Mouse (Mus musculus): ENCODE measurements at regions not wholly inside any gene's neighbourhood (a gene's known extent, or its start where the extent isn't known, plus 50 kb on each side); places are given as distances from the start of the nearest gene placed in this dataset.

- TF ChIP-seq CTCF (conservative IDR thresholded peaks at IDR 0.05; ENCODE audit: low read length) (no peak), POU5F1 (IDR thresholded peaks at IDR 0.05; ENCODE audit: borderline replicate concordance, low read length) (no peak), NANOG (IDR thresholded peaks at IDR 0.05; ENCODE audit: borderline replicate concordance, low read length) (no peak)
- no peaks in the 10 kb centered on the region for H3K36me3 ChIP-seq (ENCODE audit: insufficient read depth, low read length)
- H3K9me3 ChIP-seq (ENCODE audit: low read length): no peaks in the 10 kb centered on the region
- H3K4me1 ChIP-seq (replicated peaks; ENCODE audit: low read depth, low read length): no peaks in the 10 kb centered on the region
- H3K27me3 ChIP-seq (ENCODE audit: insufficient read depth, low read length): no peaks in the 10 kb centered on the region
- no peak overlapping the region for H3K4me3 ChIP-seq (replicated peaks; ENCODE audit: low read length)
Observed at GRCm38 (mm10) chr1:105112762-105113525, 243.6 kb downstream of the Rnf152 start.

- H3K27me3 ChIP-seq (ENCODE audit: insufficient read depth, low read length): no peaks in the 10 kb centered on the region
- no peak overlapping the region for H3K4me3 ChIP-seq (replicated peaks; ENCODE audit: low read length)
- H3K4me1 ChIP-seq (replicated peaks; ENCODE audit: low read depth, low read length): no peaks in the 10 kb centered on the region
- TF ChIP-seq POU5F1 (IDR thresholded peaks at IDR 0.05; ENCODE audit: borderline replicate concordance, low read length): no peak
- no peaks in the 10 kb centered on the region for H3K9me3 ChIP-seq (ENCODE audit: low read length)
- no peaks in the 10 kb centered on the region for H3K36me3 ChIP-seq (ENCODE audit: insufficient read depth, low read length)
Observed at GRCm38 (mm10) chr1:105111236-105111635, 245.3 kb downstream of the Rnf152 start.

GRCm38 (mm10) chr1:105110581-105111210 lies 245.8 kb downstream of the Rnf152 start:
- Histone ChIP-seq H3K9me3 (ENCODE audit: low read length) (no peaks in the 10 kb centered on the region), H3K36me3 (ENCODE audit: insufficient read depth, low read length) (no peaks in the 10 kb centered on the region), H3K4me1 (replicated peaks; ENCODE audit: low read depth, low read length) (no peaks in the 10 kb centered on the region), H3K27me3 (ENCODE audit: insufficient read depth, low read length) (no peaks in the 10 kb centered on the region), H3K4me3 (replicated peaks; ENCODE audit: low read length) (no peak overlapping the region)
- TF ChIP-seq CTCF (conservative IDR thresholded peaks at IDR 0.05; ENCODE audit: low read length): no peak
- TF ChIP-seq POU5F1 (IDR thresholded peaks at IDR 0.05; ENCODE audit: borderline replicate concordance, low read length): no peak
- no peak for TF ChIP-seq NANOG (IDR thresholded peaks at IDR 0.05; ENCODE audit: borderline replicate concordance, low read length)

- TF ChIP-seq POU5F1 (IDR thresholded peaks at IDR 0.05; ENCODE audit: borderline replicate concordance, low read length) (no peak), NANOG (IDR thresholded peaks at IDR 0.05; ENCODE audit: borderline replicate concordance, low read length) (no peak), CTCF (conservative IDR thresholded peaks at IDR 0.05; ENCODE audit: low read length) (no peak)
- Histone ChIP-seq H3K36me3 (ENCODE audit: insufficient read depth, low read length) (no peaks in the 10 kb centered on the region), H3K4me3 (replicated peaks; ENCODE audit: low read length) (no peak overlapping the region), H3K4me1 (replicated peaks; ENCODE audit: low read depth, low read length) (peaks cover 4% of the 10 kb centered on the region; the same call in 1 of the 2 replicates), H3K27me3 (ENCODE audit: insufficient read depth, low read length) (no peaks in the 10 kb centered on the region), H3K9me3 (ENCODE audit: low read length) (no peaks in the 10 kb centered on the region)
Observed at GRCm38 (mm10) chr1:105107836-105108235, 248.7 kb downstream of the Rnf152 start.

GRCm38 (mm10) chr1:105107257-105107656 lies 249.3 kb downstream of the Rnf152 start:
- H3K36me3 ChIP-seq (ENCODE audit: insufficient read depth, low read length): no peaks in the 10 kb centered on the region
- no peaks in the 10 kb centered on the region for H3K27me3 ChIP-seq (ENCODE audit: insufficient read depth, low read length)
- H3K4me3 ChIP-seq (replicated peaks; ENCODE audit: low read length): no peak overlapping the region
- peaks cover 4% of the 10 kb centered on the region; the same call in 1 of the 2 replicates for H3K4me1 ChIP-seq (replicated peaks; ENCODE audit: low read depth, low read length)
- TF ChIP-seq POU5F1 (IDR thresholded peaks at IDR 0.05; ENCODE audit: borderline replicate concordance, low read length): no peak
- no peak for TF ChIP-seq CTCF (conservative IDR thresholded peaks at IDR 0.05; ENCODE audit: low read length)
- no peak for TF ChIP-seq NANOG (IDR thresholded peaks at IDR 0.05; ENCODE audit: borderline replicate concordance, low read length)
- no peaks in the 10 kb centered on the region for H3K9me3 ChIP-seq (ENCODE audit: low read length)

GRCm38 (mm10) chr1:105105211-105105610 lies 251.3 kb downstream of the Rnf152 start:
- no peak overlapping the region for H3K4me3 ChIP-seq (replicated peaks; ENCODE audit: low read length)
- no peaks in the 10 kb centered on the region for H3K36me3 ChIP-seq (ENCODE audit: insufficient read depth, low read length)
- no peaks in the 10 kb centered on the region for H3K27me3 ChIP-seq (ENCODE audit: insufficient read depth, low read length)
- no peaks in the 10 kb centered on the region for H3K9me3 ChIP-seq (ENCODE audit: low read length)
- TF ChIP-seq NANOG (IDR thresholded peaks at IDR 0.05; ENCODE audit: borderline replicate concordance, low read length): no peak
- no peak for TF ChIP-seq CTCF (conservative IDR thresholded peaks at IDR 0.05; ENCODE audit: low read length)
- TF ChIP-seq POU5F1 (IDR thresholded peaks at IDR 0.05; ENCODE audit: borderline replicate concordance, low read length): no peak
- H3K4me1 ChIP-seq (replicated peaks; ENCODE audit: low read depth, low read length): peaks cover 4% of the 10 kb centered on the region; the same call in 1 of the 2 replicates

GRCm38 (mm10) chr1:105095091-105095490 lies 261.4 kb downstream of the Rnf152 start:
- no peaks in the 10 kb centered on the region for H3K36me3 ChIP-seq (ENCODE audit: insufficient read depth, low read length)
- H3K27me3 ChIP-seq (ENCODE audit: insufficient read depth, low read length): 0 out of 2 replicates have a peak, but pooled peaks cover 3% of the 10 kb centered on the region
- H3K4me3 ChIP-seq (replicated peaks; ENCODE audit: low read length): no peak overlapping the region
- no peaks in the 10 kb centered on the region for H3K9me3 ChIP-seq (ENCODE audit: low read length)
- H3K4me1 ChIP-seq (replicated peaks; ENCODE audit: low read depth, low read length): peaks cover 30% of the 10 kb centered on the region
- TF ChIP-seq NANOG (IDR thresholded peaks at IDR 0.05; ENCODE audit: borderline replicate concordance, low read length) (no peak), CTCF (conservative IDR thresholded peaks at IDR 0.05; ENCODE audit: low read length) (no peak), POU5F1 (IDR thresholded peaks at IDR 0.05; ENCODE audit: borderline replicate concordance, low read length) (no peak)

GRCm38 (mm10) chr1:105094500-105094899 lies 262.0 kb downstream of the Rnf152 start:
- no peaks in the 10 kb centered on the region for H3K36me3 ChIP-seq (ENCODE audit: insufficient read depth, low read length)
- peaks cover 30% of the 10 kb centered on the region for H3K4me1 ChIP-seq (replicated peaks; ENCODE audit: low read depth, low read length)
- H3K27me3 ChIP-seq (ENCODE audit: insufficient read depth, low read length): 0 out of 2 replicates have a peak, but pooled peaks cover 3% of the 10 kb centered on the region
- no peak for TF ChIP-seq NANOG (IDR thresholded peaks at IDR 0.05; ENCODE audit: borderline replicate concordance, low read length)
- no peak for TF ChIP-seq CTCF (conservative IDR thresholded peaks at IDR 0.05; ENCODE audit: low read length)
- no peak for TF ChIP-seq POU5F1 (IDR thresholded peaks at IDR 0.05; ENCODE audit: borderline replicate concordance, low read length)
- no peaks in the 10 kb centered on the region for H3K9me3 ChIP-seq (ENCODE audit: low read length)
- no peak overlapping the region for H3K4me3 ChIP-seq (replicated peaks; ENCODE audit: low read length)

Data from E14TG2a.4 (cell line).